Mouse (Mus musculus) CD8-positive naive resting alpha-beta T cell, adult 2 months (primary cell): Measurements from ENCODE around the gene Ctxn1.

ENCODE experiments used
- DNase-seq, 2 experiments: peaks; one replicate each; pipeline ENCODE4 v3.0.0; 2022; ENCODE audit warnings: low read depth in 2 of 2, low spot score in 2 of 2

Ctxn1 gene

GRCm38 (mm10) chr8:4216296-4216695 lies 42.8 kb downstream of the Ctxn1 start:
- no peak for DNase-seq

GRCm38 (mm10) chr8:4214006-4214980 lies 44.8 kb downstream of the Ctxn1 start:
- peak in 1 of 2 experiments; percentile 59 for DNase-seq

- peak in 1 of 2 experiments; percentile 42 for DNase-seq
These were observed 45.7 kb downstream of the Ctxn1 start for GRCm38 (mm10) chr8:4213210-4214005.

GRCm38 (mm10) chr8:4212809-4213209 lies 46.3 kb downstream of the Ctxn1 start:
- DNase-seq, result no peak

GRCm38 (mm10) chr8:4211097-4211496 lies 48.0 kb downstream of the Ctxn1 start:
- no peak for DNase-seq
